Mouse (Mus musculus): ENCODE data around the gene Pald1. TPM values are rescaled to one million over a fixed set of nuclear protein-coding genes. Genes with fewer than 3 reads are reported as not detected.

The Pald1 gene
- polyA plus RNA-seq (2012; rRNA removed): 10.3 and 13.1 TPM in 2 replicates

- Histone ChIP-seq H3K4me1 (ENCODE audit: control insufficient read depth, insufficient read depth, low read length) (no peaks in the 10 kb centered on the region), H3K27ac (ENCODE audit: insufficient read depth, low read length) (no peak within 1 kb of the TSS), H3K4me3 (ENCODE audit: insufficient read depth, low read length) (peak within 1 kb of the TSS; percentile 57)
- TF ChIP-seq POLR2A (IDR thresholded peaks at IDR 0.05; ENCODE audit: extremely low read depth, insufficient read depth, low read length) (no peak), CTCF (IDR thresholded peaks at IDR 0.05; ENCODE audit: extremely low read depth, insufficient read depth, low read length) (no peak)
Measured at GRCm38 (mm10) chr10:61383021-61383714, at the start of gene Pald1. Gene Pald1, minus strand, starts transcription at chr10:61383530.

GRCm38 (mm10) chr10:61431375-61431774 lies 48.0 kb upstream of the Pald1 start:
- H3K4me1 ChIP-seq (ENCODE audit: control insufficient read depth, insufficient read depth, low read length): no peaks in the 10 kb centered on the region
- no peak overlapping the region for H3K27ac ChIP-seq (ENCODE audit: insufficient read depth, low read length)
- H3K4me3 ChIP-seq (ENCODE audit: insufficient read depth, low read length): no peak overlapping the region
- TF ChIP-seq CTCF (IDR thresholded peaks at IDR 0.05; ENCODE audit: extremely low read depth, insufficient read depth, low read length) (no peak), POLR2A (IDR thresholded peaks at IDR 0.05; ENCODE audit: extremely low read depth, insufficient read depth, low read length) (no peak)

- TF ChIP-seq CTCF (IDR thresholded peaks at IDR 0.05; ENCODE audit: extremely low read depth, insufficient read depth, low read length) (no peak), POLR2A (IDR thresholded peaks at IDR 0.05; ENCODE audit: extremely low read depth, insufficient read depth, low read length) (no peak)
- Histone ChIP-seq H3K27ac (ENCODE audit: insufficient read depth, low read length) (no peak overlapping the region), H3K4me3 (ENCODE audit: insufficient read depth, low read length) (no peak overlapping the region), H3K4me1 (ENCODE audit: control insufficient read depth, insufficient read depth, low read length) (peaks cover 2% of the 10 kb centered on the region; the same call in 1 of the 2 replicates)
Measured at GRCm38 (mm10) chr10:61429043-61429442, 45.7 kb upstream of the Pald1 start.

GRCm38 (mm10) chr10:61428416-61428815 lies 45.1 kb upstream of the Pald1 start:
- TF ChIP-seq CTCF (IDR thresholded peaks at IDR 0.05; ENCODE audit: extremely low read depth, insufficient read depth, low read length) (no peak), POLR2A (IDR thresholded peaks at IDR 0.05; ENCODE audit: extremely low read depth, insufficient read depth, low read length) (no peak)
- Histone ChIP-seq H3K4me1 (ENCODE audit: control insufficient read depth, insufficient read depth, low read length) (peaks cover 4% of the 10 kb centered on the region), H3K27ac (ENCODE audit: insufficient read depth, low read length) (no peak overlapping the region), H3K4me3 (ENCODE audit: insufficient read depth, low read length) (no peak overlapping the region)

- Histone ChIP-seq H3K27ac (ENCODE audit: insufficient read depth, low read length) (no peak overlapping the region), H3K4me3 (ENCODE audit: insufficient read depth, low read length) (no peak overlapping the region), H3K4me1 (ENCODE audit: control insufficient read depth, insufficient read depth, low read length) (peaks cover 4% of the 10 kb centered on the region)
- TF ChIP-seq CTCF (IDR thresholded peaks at IDR 0.05; ENCODE audit: extremely low read depth, insufficient read depth, low read length) (no peak), POLR2A (IDR thresholded peaks at IDR 0.05; ENCODE audit: extremely low read depth, insufficient read depth, low read length) (no peak)
Measured at GRCm38 (mm10) chr10:61427951-61428350, 44.6 kb upstream of the Pald1 start.

- no peak overlapping the region for H3K4me3 ChIP-seq (ENCODE audit: insufficient read depth, low read length)
- TF ChIP-seq POLR2A (IDR thresholded peaks at IDR 0.05; ENCODE audit: extremely low read depth, insufficient read depth, low read length) (no peak), CTCF (IDR thresholded peaks at IDR 0.05; ENCODE audit: extremely low read depth, insufficient read depth, low read length) (no peak)
- H3K4me1 ChIP-seq (ENCODE audit: control insufficient read depth, insufficient read depth, low read length): peaks cover 4% of the 10 kb centered on the region
- no peak overlapping the region for H3K27ac ChIP-seq (ENCODE audit: insufficient read depth, low read length)
Measured at GRCm38 (mm10) chr10:61426251-61426757, 43.0 kb upstream of the Pald1 start.

- Histone ChIP-seq H3K4me1 (ENCODE audit: control insufficient read depth, insufficient read depth, low read length) (peaks cover 4% of the 10 kb centered on the region), H3K4me3 (ENCODE audit: insufficient read depth, low read length) (no peak overlapping the region), H3K27ac (ENCODE audit: insufficient read depth, low read length) (no peak overlapping the region)
- TF ChIP-seq CTCF (IDR thresholded peaks at IDR 0.05; ENCODE audit: extremely low read depth, insufficient read depth, low read length) (no peak), POLR2A (IDR thresholded peaks at IDR 0.05; ENCODE audit: extremely low read depth, insufficient read depth, low read length) (no peak)
Measured at GRCm38 (mm10) chr10:61425047-61425446, 41.7 kb upstream of the Pald1 start.

- H3K4me3 ChIP-seq (ENCODE audit: insufficient read depth, low read length): no peak overlapping the region
- TF ChIP-seq POLR2A (IDR thresholded peaks at IDR 0.05; ENCODE audit: extremely low read depth, insufficient read depth, low read length) (no peak), CTCF (IDR thresholded peaks at IDR 0.05; ENCODE audit: extremely low read depth, insufficient read depth, low read length) (no peak)
- H3K27ac ChIP-seq (ENCODE audit: insufficient read depth, low read length): no peak overlapping the region
- H3K4me1 ChIP-seq (ENCODE audit: control insufficient read depth, insufficient read depth, low read length): peaks cover 4% of the 10 kb centered on the region
Measured at GRCm38 (mm10) chr10:61424500-61424899, 41.2 kb upstream of the Pald1 start.

GRCm38 (mm10) chr10:61423289-61423688 lies 40.0 kb upstream of the Pald1 start:
- 0 out of 2 replicates have a peak, but pooled peaks have one; percentile 20 for TF ChIP-seq CTCF (IDR thresholded peaks at IDR 0.05; ENCODE audit: extremely low read depth, insufficient read depth, low read length)
- TF ChIP-seq POLR2A (IDR thresholded peaks at IDR 0.05; ENCODE audit: extremely low read depth, insufficient read depth, low read length): no peak
- H3K4me1 ChIP-seq (ENCODE audit: control insufficient read depth, insufficient read depth, low read length): peaks cover 4% of the 10 kb centered on the region
- no peak overlapping the region for H3K27ac ChIP-seq (ENCODE audit: insufficient read depth, low read length)
- no peak overlapping the region for H3K4me3 ChIP-seq (ENCODE audit: insufficient read depth, low read length)

- Histone ChIP-seq H3K27ac (ENCODE audit: insufficient read depth, low read length) (no peak overlapping the region), H3K4me3 (ENCODE audit: insufficient read depth, low read length) (no peak overlapping the region), H3K4me1 (ENCODE audit: control insufficient read depth, insufficient read depth, low read length) (peaks cover 4% of the 10 kb centered on the region)
- no peak for TF ChIP-seq CTCF (IDR thresholded peaks at IDR 0.05; ENCODE audit: extremely low read depth, insufficient read depth, low read length)
- no peak for TF ChIP-seq POLR2A (IDR thresholded peaks at IDR 0.05; ENCODE audit: extremely low read depth, insufficient read depth, low read length)
Measured at GRCm38 (mm10) chr10:61422861-61423260, 39.5 kb upstream of the Pald1 start.
